Mouse (Mus musculus) mesoderm, embryonic 11.5 days (tissue): Measurements from ENCODE around the gene Zbtb9.
A peak's percentile ranks its signal among the peaks of the same experiment; 100 is the strongest.
"Not testable (repeated sequence)": the region's sequence is repeated elsewhere in the genome, so short reads cannot be mapped to it uniquely, and the experiment has no call there.

Experiments
- DNase-seq: peaks from one replicate; pipeline ENCODE4 v3.0.0-alpha.2; 2012; ENCODE audit warnings: low read depth, low spot score

Gene Zbtb9

DNA sequence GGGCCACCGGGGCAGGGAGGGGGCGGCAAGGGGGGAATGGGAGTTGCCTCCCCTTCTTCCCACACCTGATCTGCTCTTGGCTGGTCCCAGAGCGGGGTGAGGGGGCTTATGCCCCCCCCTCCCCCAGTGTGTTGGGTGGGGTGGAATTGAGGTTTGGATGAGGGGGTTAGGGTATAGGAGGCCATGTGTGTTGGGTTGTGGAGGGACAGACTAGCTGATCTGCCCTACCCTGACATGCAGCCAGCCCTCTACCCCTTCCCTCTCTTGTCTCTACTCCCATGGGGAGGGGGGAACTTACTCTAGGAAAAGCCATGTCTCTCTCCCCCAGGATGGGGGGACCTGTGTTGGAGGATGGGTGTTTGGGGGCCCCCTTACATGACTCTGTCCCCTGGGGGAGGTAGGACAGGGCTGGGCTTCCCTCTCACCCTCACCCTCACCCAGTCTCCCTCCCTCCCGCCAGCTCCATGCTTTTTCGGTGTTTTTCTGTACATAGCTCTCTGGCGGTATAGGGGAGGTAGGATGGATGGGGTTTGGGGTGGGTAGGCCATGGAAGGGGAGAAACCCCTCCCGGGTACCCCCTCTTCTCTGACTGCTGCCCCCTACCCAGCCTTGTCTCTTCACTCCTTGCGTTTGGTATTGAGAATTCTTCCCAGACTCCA lies 1.6 kb upstream of the Zbtb9 start:
- DNase-seq = no peak

GRCm38 (mm10) chr17:26972107-26972506 lies 860 bp upstream of the Zbtb9 start:
- no peak for DNase-seq

DNA sequence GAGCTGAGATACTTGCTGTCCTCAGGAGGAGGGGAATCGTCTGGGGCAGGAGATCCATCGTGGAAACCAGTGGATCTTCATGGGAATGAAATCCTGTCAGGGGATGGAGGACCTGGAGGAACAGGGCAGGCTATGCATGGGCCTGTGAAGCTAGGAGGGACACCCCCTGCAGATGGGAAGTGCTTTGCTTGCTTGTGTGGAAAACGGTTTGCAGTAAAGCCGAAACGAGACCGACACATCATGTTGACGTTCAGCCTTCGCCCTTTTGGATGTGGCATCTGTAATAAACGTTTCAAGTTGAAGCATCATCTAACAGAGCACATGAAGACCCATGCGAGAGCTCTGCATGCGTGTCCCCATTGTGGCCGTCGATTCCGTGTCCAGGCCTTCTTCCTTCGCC lies 1.6 kb downstream of the Zbtb9 start:
- no peak for DNase-seq

DNA sequence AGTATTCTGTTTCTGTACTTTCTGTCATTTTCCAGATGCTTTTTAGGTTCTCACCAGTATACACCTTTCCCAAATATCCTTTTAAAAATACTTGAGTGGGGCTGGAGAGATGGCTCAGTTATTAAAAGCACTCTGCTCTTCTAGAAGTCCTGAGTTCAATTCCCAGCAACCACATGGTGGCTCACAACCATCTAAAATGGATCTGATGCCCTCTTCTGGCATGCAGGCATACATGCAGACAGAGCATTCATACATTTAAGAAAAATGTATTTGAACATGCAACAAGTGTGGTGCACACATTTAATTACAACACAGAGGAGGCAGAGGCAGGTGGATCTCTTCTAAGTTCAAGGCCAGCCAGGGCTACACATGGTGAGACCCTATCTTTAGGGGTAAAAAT lies 2.4 kb downstream of the Zbtb9 start:
- no peak for DNase-seq

DNA sequence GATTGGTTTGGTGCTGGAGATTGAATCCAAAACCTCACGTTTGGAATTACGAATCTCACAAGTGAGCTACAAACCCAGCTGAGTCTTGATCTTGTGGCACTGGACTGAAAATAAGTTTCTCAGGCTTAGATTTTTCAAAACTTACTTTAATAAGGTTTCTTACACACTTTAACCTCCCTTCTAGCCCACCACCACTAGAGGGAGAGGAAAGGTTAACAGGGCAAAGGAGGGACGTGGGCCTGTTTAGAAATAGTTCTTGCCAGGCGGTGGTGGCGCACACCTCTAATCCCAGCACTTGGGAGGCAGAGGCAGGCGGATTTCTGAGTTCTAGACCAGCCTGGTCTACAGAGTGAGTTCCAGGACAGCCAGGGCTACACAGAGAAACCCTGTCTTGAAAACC lies 4.4 kb downstream of the Zbtb9 start:
- not testable (repeated sequence) for DNase-seq

DNA sequence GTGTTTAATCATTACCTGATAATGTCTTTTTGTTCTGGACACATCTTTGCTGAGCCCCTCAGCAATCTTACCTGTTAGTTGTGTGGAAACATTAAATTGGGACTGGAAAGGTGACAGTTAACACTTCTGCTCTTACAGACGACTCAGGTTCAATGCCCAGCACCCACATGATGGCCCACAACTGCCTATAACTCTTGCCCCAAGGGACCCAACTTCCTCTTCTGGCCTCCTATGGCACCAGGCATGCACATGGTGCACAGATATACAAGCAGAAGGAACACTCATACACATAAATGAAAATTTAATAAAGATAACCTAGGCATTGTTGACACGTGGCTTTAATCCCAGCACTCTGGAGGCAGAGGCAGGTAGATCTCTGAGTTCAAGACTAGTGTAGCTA lies 6.5 kb downstream of the Zbtb9 start:
- no peak for DNase-seq

DNA sequence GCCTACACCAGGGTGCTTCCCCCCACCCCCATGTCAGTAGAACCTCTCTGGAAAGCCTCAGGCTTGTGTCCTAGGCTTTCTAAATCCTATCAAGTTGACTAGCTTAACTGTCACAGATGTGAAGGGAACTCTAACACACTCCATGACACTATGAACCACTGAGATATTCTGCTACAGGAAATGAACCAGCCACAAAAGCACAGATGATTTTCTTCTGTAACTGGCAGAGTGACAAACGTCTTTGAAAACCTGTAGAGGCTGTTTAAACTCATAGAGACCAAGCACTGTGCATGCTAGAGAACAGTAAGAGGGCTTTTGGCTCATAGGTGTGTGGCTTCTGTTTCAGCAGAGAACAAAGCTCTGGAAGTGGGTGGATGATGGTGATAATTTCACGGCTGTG lies 8.1 kb downstream of the Zbtb9 start:
- DNase-seq = no peak

DNA sequence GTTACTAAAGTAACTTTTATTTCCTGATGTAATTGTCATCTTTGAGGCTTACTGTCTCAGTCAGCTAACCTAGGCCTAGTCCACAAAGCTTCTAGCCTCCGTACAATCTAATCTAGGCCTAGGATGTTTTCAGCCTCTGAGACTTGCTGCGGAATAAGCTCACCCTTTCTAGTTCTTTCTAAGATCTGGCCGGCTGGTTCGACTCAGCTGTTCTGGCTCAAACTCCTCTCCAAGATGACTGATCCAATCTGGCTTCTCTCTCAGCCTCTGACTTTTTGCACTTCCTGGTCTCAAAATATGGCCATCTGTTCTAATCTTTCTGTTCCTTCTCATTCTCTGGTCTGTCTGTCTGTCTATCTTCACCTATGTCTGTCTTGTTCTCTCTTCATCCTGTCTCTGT lies 10.4 kb downstream of the Zbtb9 start:
- no peak for DNase-seq

GRCm38 (mm10) chr17:26985503-26986179 lies 12.7 kb downstream of the Zbtb9 start:
- DNase-seq = no peak

- no peak for DNase-seq
These were observed 17.6 kb downstream of the Zbtb9 start for GRCm38 (mm10) chr17:26990521-26990920.

DNA sequence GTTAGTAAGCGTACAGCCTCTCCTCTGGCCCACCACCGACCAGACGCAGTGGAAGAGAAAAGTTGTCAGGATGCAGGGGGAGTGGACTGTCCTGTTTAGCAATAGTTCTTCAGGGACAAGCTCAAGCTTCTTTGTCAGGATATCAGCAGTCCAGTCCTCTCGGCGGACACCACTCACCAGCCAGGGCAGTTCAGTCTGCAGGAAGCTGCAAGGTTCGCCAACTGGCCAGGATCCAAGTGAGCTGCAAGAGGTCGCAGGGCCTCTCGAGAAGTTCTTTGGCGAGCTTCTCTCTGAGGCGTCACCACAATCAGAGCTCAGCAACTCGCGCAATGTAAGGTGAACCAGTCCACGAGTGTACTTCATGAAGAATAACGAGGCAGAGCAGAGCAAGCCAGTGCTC lies 21.4 kb downstream of the Zbtb9 start:
- no peak for DNase-seq

- DNase-seq = no peak
These were observed 22.0 kb downstream of the Zbtb9 start for GRCm38 (mm10) chr17:26995006-26995405.

DNA sequence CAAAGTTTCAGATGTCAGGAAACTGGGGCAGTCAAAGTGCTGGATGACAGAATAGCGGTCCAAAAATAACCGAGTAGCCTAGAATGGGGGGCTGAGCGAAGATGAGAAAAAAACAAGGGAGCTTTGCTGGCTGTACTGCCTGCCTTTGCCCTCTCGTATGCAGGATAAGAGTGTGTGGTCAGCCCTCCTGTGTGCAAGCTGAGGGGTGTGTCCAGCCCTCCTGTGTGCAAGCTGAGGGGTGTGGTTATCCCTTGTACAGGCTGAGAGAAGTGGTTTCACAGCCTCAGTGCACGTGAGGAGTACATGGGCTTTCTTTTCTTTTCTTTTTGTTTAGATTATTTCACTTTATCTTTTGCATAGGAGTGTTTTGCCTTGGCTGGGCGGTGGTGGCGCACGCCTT lies 22.6 kb downstream of the Zbtb9 start:
- DNase-seq = no peak

GRCm38 (mm10) chr17:26997661-26998060 lies 24.7 kb downstream of the Zbtb9 start:
- DNase-seq = no peak

GRCm38 (mm10) chr17:26998283-26998682 lies 25.3 kb downstream of the Zbtb9 start:
- DNase-seq = no peak

DNA sequence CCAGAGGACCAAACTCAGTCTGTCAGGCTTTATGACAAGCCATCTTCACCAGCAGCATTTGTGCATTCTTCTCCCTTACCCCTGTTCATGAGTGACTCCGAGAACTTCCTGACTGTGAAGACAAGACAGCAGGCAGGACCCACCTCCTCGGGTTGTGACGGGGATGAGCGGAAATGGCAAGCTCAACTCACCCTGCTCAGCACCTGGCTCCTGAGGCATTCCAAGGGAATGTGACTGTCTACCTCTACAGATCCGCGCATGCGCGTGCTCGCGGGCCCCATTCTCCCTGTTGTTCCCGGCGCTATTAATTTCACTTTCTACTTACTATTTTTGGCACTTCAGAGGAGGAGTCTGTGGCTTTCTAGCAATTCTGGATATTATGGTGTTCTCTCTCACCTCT lies 27.0 kb downstream of the Zbtb9 start:
- DNase-seq = no peak

GRCm38 (mm10) chr17:27001151-27001550 lies 28.2 kb downstream of the Zbtb9 start:
- DNase-seq = no peak

DNA sequence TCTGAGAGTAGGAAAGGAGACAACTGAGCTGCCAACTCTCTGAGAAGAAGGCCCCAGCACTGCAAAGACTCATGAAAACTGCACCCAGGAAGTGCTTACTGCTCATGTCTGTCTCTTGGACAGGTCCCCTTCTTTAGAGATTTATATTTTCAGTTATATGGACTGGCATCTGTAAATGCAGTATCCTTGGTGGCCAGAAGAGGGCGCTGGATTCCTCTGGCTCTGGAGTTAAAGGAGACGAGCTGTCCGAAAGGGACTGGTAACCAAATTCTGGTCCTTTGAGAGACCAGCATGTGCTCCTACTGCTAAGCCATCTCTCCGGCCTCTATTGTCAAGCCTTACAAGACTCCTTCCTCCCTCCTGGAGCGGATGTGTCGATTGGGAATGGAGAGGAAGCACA lies 28.9 kb downstream of the Zbtb9 start:
- DNase-seq = no peak

DNA sequence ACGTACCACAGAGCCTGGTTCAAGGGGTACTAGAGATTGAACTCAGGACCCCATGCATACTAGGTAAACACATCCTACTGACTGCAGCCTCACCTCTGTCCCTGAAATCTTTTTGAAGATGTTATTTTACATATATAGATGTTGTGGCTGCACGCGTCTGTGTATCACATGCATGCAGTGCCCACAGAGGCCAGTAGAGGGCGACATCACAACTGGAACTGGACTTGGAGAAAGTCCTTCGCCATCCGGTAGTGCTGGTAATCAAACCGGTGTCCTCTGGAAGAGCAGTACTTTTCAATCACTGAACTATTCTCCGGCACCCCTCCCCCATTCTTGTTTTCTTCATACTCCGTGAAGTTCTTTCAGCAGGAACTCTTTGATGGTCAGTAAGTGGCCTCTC lies 31.5 kb downstream of the Zbtb9 start:
- DNase-seq = peak; percentile 61

DNA sequence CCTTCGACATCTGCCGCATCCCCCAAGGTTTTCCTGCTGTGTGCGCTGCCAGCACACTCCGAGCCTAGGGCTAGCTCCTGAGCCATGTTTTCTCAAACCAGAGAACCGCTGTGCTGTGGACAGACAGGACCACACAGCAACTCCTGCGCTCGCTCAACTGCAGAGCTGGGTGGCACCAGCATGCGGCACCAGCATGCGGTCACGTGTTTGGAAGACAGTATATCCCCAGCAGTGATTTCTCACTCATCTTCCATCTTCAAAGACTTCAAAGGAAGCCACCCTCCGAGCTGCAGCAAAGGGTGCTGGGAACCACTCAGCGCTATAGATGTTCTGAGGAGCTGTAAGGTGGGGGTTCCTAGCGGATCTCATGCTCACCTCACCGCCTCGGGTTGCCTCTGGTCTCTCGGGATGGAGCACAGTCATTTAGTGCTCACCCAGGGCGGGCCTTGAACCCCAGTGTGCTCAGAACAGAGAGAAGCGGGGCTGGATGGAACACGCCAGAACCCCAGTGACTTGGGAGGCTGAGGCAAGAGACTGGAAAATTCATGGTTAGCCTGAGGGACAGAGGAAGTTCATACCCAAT lies 32.0 kb downstream of the Zbtb9 start:
- DNase-seq = no peak

- DNase-seq = no peak
These were observed 32.7 kb downstream of the Zbtb9 start for GRCm38 (mm10) chr17:27005644-27006043.

DNA sequence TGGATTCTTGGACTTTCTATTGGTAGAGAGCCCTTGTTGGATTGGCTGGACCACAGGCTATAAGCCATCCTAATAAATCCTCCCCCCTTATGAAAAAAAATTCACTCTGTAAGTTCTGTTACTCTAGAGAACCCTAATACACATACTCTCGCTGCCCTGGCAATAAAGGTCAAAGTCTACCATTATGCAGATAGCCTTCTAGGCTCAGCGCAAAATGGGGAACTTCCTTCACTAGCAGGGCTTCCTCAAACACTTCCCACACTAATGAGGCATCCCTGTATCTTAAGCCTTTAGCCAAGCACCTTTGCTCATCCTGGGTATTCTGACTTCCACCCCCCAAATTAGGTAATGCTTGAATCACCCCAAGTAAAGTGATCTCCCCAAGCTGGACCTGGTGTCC lies 35.3 kb downstream of the Zbtb9 start:
- no peak for DNase-seq

DNA sequence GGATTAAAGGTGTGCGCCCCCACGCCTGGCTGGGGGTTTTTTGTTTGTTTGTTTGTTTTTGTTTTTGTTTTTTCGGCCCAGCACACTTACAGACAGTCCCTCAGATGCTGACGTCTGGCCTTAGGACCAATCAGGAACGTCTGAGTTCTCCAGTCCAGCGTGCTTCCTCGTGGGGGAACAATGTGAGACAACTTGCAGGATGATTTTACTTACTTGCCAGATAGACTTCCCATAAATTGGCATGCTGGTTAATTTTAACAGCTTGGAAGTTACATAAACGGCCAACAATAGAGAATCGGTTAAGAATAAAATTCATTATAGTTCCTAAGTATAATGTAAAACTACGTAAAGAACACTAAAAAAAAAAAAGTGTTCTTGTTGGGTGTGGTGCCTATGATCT lies 38.2 kb downstream of the Zbtb9 start:
- no peak for DNase-seq
